Mouse (Mus musculus) pancreas, adult 10 weeks (tissue): ENCODE data around the gene Tm4sf19. TPM values are rescaled to one million over a fixed set of nuclear protein-coding genes. Genes with fewer than 3 reads are reported as not detected.

ENCODE experiments used
- polyA plus RNA-seq: library from polyadenylated mRNA; stranded (reverse); fragments of 350-450 nt; fragmentation: Illumina TruSeq; extraction: RNeasy Lipid Tissue Mini Kit (QIAGEN cat#74804); gene quantifications from one replicate; pipeline ENCODE4 v1.2.3, GENCODE M21; 2015; ENCODE audit warnings: low read depth, low replicate concordance; ENCODE audit not compliant: insufficient read depth

Tm4sf19 gene
- polyA plus RNA-seq = not detected

DNA sequence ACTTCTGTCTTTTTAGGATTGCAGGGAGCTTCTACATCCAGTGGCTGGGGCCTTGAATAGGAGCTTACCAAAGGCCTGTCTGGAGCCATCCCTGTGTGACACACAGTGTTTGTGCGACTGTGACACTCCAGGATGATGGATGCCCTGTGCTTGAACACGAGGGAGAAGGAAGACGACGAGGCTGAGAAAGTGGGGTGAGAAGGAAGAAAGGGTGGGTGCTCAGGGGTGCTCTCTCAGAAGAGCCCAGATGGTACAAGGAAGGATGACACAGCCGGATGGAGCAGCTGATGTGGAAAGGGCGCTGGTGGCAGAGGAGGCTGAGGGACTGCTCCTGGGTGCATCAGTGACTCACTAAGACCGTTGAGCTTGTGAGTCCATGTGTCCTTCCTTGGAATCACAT, at the start of gene Tm4sf19:
Tm4sf19 (plus strand) TSS at position 240 of the 400 bp plus-strand sequence.

GRCm38 (mm10) chr16:32419517-32420483, 19.5 kb downstream of the Tm4sf19 start, which contains the start of gene Tctex1d2:
Gene Tctex1d2 (plus strand): TSS chr16:32419702.

DNA sequence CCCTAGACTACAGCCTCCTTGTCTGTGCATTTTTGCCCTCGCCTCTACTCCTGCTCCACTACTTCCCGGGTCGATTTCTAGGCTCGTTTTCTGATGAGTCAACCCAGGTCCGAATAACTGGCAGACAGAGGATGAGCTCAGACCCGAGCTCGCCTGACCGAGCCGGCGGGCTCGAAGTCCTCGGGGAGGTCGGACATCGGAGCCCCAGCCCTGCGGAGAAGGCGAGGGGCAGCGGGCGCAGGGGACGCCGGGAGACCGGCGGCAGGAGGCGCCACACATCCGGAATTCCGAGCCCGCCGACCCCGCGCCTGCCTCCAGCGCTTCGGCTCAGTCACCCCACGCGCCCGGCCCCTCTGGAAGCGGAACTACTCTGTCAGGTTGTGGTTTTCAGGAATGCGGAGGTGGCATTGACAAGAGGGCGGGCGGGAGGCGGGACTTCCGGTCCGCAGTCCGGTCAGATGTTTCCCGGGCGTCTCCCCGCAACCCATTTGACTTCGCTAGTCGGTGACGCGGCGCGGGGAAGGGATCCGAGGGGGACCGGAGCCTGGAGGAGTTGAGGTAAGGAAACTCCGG, 30.3 kb downstream of the Tm4sf19 start, which contains the start of gene Pcyt1a:
Pcyt1a (plus strand) TSS at position 448 of the 573 bp plus-strand sequence.

Other genes starting within 250 kb of the Tm4sf19 start
- 7.9 TPM for gene Nrros, start 234.9 kb upstream of the Tm4sf19 start, polyA plus RNA-seq
- not detected for gene Bex6, start 220.7 kb upstream of the Tm4sf19 start, polyA plus RNA-seq
- gene Fbxo45, start 153.3 kb upstream of the Tm4sf19 start, polyA plus RNA-seq = 2.3 TPM
- gene Wdr53, start 153.3 kb upstream of the Tm4sf19 start, polyA plus RNA-seq = 2.8 TPM
- gene Smco1, start 129.0 kb upstream of the Tm4sf19 start, polyA plus RNA-seq = not detected
- gene Rnf168, start 123.0 kb upstream of the Tm4sf19 start, polyA plus RNA-seq = 3.5 TPM
- 2.9 TPM for gene Ubxn7, start 68.2 kb upstream of the Tm4sf19 start, polyA plus RNA-seq
- 2.8 TPM for gene Tctex1d2, start 19.2 kb downstream of the Tm4sf19 start, polyA plus RNA-seq
- gene Pcyt1a, start 30.4 kb downstream of the Tm4sf19 start, polyA plus RNA-seq = 6.3 TPM
- not detected for gene Slc51a, start 87.4 kb downstream of the Tm4sf19 start, polyA plus RNA-seq
- not detected for gene Zdhhc19, start 95.8 kb downstream of the Tm4sf19 start, polyA plus RNA-seq
- gene Tfrc, start 208.4 kb downstream of the Tm4sf19 start, polyA plus RNA-seq = 8.4 TPM
- 15.7 TPM for gene Tnk2, start 243.4 kb downstream of the Tm4sf19 start, polyA plus RNA-seq